Mouse (Mus musculus): Measurements from ENCODE around the gene Ppp4r2.

DNA sequence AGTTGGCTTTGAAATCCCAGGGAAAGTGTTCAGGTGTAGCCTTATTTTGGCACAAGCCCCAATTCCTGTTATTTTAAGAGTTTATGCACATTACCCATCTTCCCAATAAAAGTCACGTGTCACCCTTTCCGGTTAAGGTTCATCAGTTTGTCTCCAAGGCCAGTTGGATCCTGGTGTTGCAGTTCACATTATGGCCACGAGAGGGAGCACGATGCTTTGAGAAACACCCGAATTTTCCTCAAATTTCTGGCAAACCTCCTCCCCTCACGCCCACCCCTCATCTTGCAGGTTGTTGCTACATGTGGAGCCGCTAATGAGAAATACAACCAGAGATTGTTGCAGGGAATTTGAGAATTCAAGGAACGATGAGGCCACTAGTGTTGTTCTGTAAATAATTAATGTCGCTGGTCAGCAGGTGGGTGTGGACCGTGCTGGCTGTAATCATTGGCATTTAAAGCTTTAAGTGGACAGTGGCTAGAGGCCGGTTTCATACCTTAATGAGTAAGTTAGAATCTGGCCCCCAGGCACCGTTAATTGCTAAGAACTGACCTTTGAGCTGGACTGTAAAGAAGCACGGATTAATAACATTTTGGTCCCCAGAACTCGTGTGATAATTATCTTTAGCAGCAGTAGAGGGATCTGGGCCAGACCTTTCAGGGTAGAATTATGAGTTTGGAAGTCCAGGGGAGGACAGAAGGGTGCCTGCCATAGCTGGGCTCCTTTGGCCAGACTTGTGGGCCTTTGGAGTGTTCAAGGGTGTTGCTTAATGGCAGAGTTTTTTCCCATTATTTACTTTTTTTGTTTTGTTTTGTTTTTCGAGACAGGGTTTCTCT is 49.2 kb downstream of the Ppp4r2 start:
- peak; percentile 96 for TF ChIP-seq CTCF (IDR thresholded peaks at IDR 0.05; ENCODE audit: low read depth, low read length)
- no peak for TF ChIP-seq POLR2A (IDR thresholded peaks at IDR 0.05; ENCODE audit: borderline replicate concordance, low read depth, low read length)
